Mouse (Mus musculus) liver, embryonic 14.5 days (tissue): ENCODE measurements around the gene Ddx20. TPM values are rescaled to one million over a fixed set of nuclear protein-coding genes. Genes with fewer than 3 reads are reported as not detected.

Experiments
- ATAC-seq: fragments of 200-750 bp; cut with Nextera tagmentation; 2 replicates; pipeline ENCODE4 v1.8.0; 2017; ENCODE audit warnings: moderate number of reproducible peaks, mild to moderate bottlenecking, moderate library complexity; ENCODE audit not compliant: insufficient read depth
- DNase-seq, 3 experiments: peaks; one replicate each; pipeline ENCODE4 v3.0.0-alpha.2; 2012 to 2013; ENCODE audit warnings: low read depth in 3 of 3, low spot score in 3 of 3
- H3K27ac ChIP-seq: fragments of 300-500 bp; sonication (generic); 2 replicates; pipeline ENCODE4 v1.5.1; 2014; ENCODE audit warnings: moderate library complexity, mild to moderate bottlenecking, control low read depth, inconsistent platforms
- H3K27me3 ChIP-seq: fragments of 300-500 bp; sonication (generic); 2 replicates; pipeline ENCODE4 v1.6.1; 2014; ENCODE audit warnings: mild to moderate bottlenecking, low read length, moderate library complexity; ENCODE audit not compliant: control insufficient read depth, insufficient read depth
- H3K36me3 ChIP-seq: fragments of 300-500 bp; sonication (generic); replicated peaks from 2 replicates; pipeline ENCODE4 v1.6.1; 2014; ENCODE audit warnings: low read depth; ENCODE audit not compliant: control insufficient read depth, insufficient read depth
- H3K4me1 ChIP-seq, 2 experiments: fragments of 200-500 bp in 1 of 2; fragments of 300-500 bp in 1 of 2; sonication (generic) in 1 of 2; replicated peaks; 2 replicates each; pipeline ENCODE4 v1.6.1; 2012 to 2014; ENCODE audit warnings: antibody characterized with exemption in 1 of 2, inconsistent platforms in 1 of 2, low read length in 1 of 2; ENCODE audit not compliant: control insufficient read depth in 2 of 2, insufficient read depth in 2 of 2
- H3K4me2 ChIP-seq: fragments of 300-500 bp; sonication (generic); 2 replicates; pipeline ENCODE4 v1.6.1; 2014; ENCODE audit warnings: low read depth, mild to moderate bottlenecking, control low read depth, moderate library complexity
- H3K4me3 ChIP-seq, 2 experiments: fragments of 200-500 bp in 1 of 2; fragments of 300-500 bp in 1 of 2; sonication (generic) in 1 of 2; 2 replicates each; pipeline ENCODE4 v1.5.1; 2012 to 2014; ENCODE audit warnings: low read depth in 2 of 2, low read length in 2 of 2, mild to moderate bottlenecking in 2 of 2, control low read depth in 1 of 2, inconsistent platforms in 1 of 2, moderate library complexity in 1 of 2; ENCODE audit not compliant: insufficient read depth in 1 of 2
- H3K9ac ChIP-seq: fragments of 300-500 bp; sonication (generic); replicated peaks from 2 replicates; pipeline ENCODE4 v1.6.1; 2014; ENCODE audit warnings: mild to moderate bottlenecking, control low read depth, moderate library complexity
- H3K9me3 ChIP-seq: fragments of 300-500 bp; sonication (generic); 2 replicates; pipeline ENCODE4 v1.6.1; 2016; ENCODE audit warnings: low read length, mixed read lengths; ENCODE audit not compliant: control insufficient read depth
- CTCF ChIP-seq: IDR thresholded peaks from 2 replicates; pipeline ENCODE4 v1.5.1; 2016; ENCODE audit warnings: antibody characterized with exemption, low read depth, control low read depth
- EP300 ChIP-seq: IDR thresholded peaks from 2 replicates; pipeline ENCODE4 v1.6.1; 2016; ENCODE audit warnings: antibody characterized with exemption, low read depth
- WGBS: fragments of 180-500 bp; shearing (Covaris S2); extraction: QIAGEN DNeasy Blood & Tissue Kit; methylation state at CpG from one replicate; pipeline ENCODE4 v1.1.7; 2014; ENCODE audit not compliant: insufficient replicate concordance; 5-methylcytosine and 5-hydroxymethylcytosine counted together
- polyA plus RNA-seq, 2 experiments: library from polyadenylated mRNA; depleted of rRNA in 1 of 2; stranded (reverse) in 1 of 2; unstranded in 1 of 2; fragments of >200 nt; fragmentation: Nextera tagmentation in 1 of 2; extraction: Ambion mirVana in 1 of 2; gene quantifications; 2 replicates each; pipeline versions ENCODE4 v1.2.1 to v1.2.3; 2012 to 2014

Gene Ddx20
- polyA plus RNA-seq, 2 experiments: 8.1 to 19.6 TPM

DNA sequence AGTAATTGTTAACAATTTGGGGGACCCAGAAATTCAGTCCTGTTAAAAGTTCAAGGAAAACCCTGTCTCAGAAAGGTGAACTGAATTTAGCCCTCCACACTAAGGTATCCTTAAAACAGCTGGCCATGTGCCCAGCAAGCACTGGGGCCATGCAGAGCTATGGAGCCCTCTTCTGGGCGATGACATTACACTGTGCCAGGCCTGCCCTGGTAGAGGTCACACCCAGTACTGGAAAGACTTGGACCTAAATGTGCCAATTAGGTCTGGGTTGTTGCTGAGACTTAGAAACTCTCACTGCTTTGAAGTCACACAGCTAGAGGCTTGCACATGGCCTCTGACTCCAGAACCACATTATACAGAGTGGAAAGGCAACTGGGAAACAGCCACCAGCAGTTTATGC is 45.2 kb downstream of the Ddx20 start:
- TF ChIP-seq CTCF (no peak), EP300 (no peak)
- no peaks in the 10 kb centered on the region for H3K9me3 ChIP-seq
- H3K36me3 ChIP-seq: no peaks in the 10 kb centered on the region
- H3K4me3 ChIP-seq: no peak overlapping the region
- H3K4me1 ChIP-seq: no peaks in the 10 kb centered on the region
- no peak overlapping the region for H3K27ac ChIP-seq
- no peak for ATAC-seq
- WGBS: 50% methylated on average over 1 of the region's 1 CpGs
- no peak overlapping the region for H3K4me2 ChIP-seq
- no peak overlapping the region for H3K9ac ChIP-seq
- no peaks in the 10 kb centered on the region for H3K27me3 ChIP-seq
- DNase-seq: no peak

GRCm38 (mm10) chr3:105633021-105633420 is 54.4 kb downstream of the Ddx20 start:
- H3K4me2 ChIP-seq: no peak overlapping the region
- no peak for DNase-seq
- WGBS: 66% methylated on average over 3 of the region's 3 CpGs
- H3K27ac ChIP-seq: no peak overlapping the region
- no peaks in the 10 kb centered on the region for H3K36me3 ChIP-seq
- no peak overlapping the region for H3K9ac ChIP-seq
- no peaks in the 10 kb centered on the region for H3K9me3 ChIP-seq
- TF ChIP-seq CTCF: no peak
- TF ChIP-seq EP300: no peak
- H3K4me3 ChIP-seq: no peak overlapping the region
- H3K27me3 ChIP-seq: no peaks in the 10 kb centered on the region
- H3K4me1 ChIP-seq: no peaks in the 10 kb centered on the region
- no peak for ATAC-seq

- Histone ChIP-seq H3K36me3 (no peaks in the 10 kb centered on the region), H3K4me3 (no peak overlapping the region), H3K4me2 (no peak overlapping the region), H3K4me1 (no peaks in the 10 kb centered on the region), H3K27ac (no peak overlapping the region), H3K9me3 (no peaks in the 10 kb centered on the region), H3K9ac (no peak overlapping the region), H3K27me3 (no peaks in the 10 kb centered on the region)
- no peak for DNase-seq
- TF ChIP-seq EP300 (no peak), CTCF (no peak)
- WGBS: 38% methylated on average over 2 of the region's 2 CpGs
- no peak for ATAC-seq
These were observed 55.1 kb downstream of the Ddx20 start for GRCm38 (mm10) chr3:105632296-105632695.

Other genes starting within 250 kb of the Ddx20 start
- gene Kcnd3, start 235.2 kb downstream of the Ddx20 start, polyA plus RNA-seq (2012; rRNA removed): 0.08 and 0.12 TPM in 2 replicates
- 0.01 TPM in 1 of 2 replicates, not detected in the other for gene Kcnd3, start 235.2 kb downstream of the Ddx20 start, polyA plus RNA-seq (2014; fragmentation: Nextera tagmentation; extraction: Ambion mirVana)
- gene Inka2, start 17.0 kb upstream of the Ddx20 start, polyA plus RNA-seq (2012; rRNA removed): 0.17 and 0.25 TPM in 2 replicates
- gene Inka2, start 17.0 kb upstream of the Ddx20 start, polyA plus RNA-seq (2014; fragmentation: Nextera tagmentation; extraction: Ambion mirVana): 0.03 and 0.16 TPM in 2 replicates
- 20.5 and 37.4 TPM in 2 replicates for gene Rap1a, start 113.8 kb upstream of the Ddx20 start, polyA plus RNA-seq (2012; rRNA removed)
- 81.3 and 86.2 TPM in 2 replicates for gene Rap1a, start 113.8 kb upstream of the Ddx20 start, polyA plus RNA-seq (2014; fragmentation: Nextera tagmentation; extraction: Ambion mirVana)
- 0.34 and 0.49 TPM in 2 replicates for gene Adora3, start 183.3 kb upstream of the Ddx20 start, polyA plus RNA-seq (2012; rRNA removed)
- 0.47 and 0.49 TPM in 2 replicates for gene Adora3, start 183.3 kb upstream of the Ddx20 start, polyA plus RNA-seq (2014; fragmentation: Nextera tagmentation; extraction: Ambion mirVana)
- gene Tmigd3, start 183.3 kb upstream of the Ddx20 start, polyA plus RNA-seq (2012; rRNA removed): 0.08 and 0.11 TPM in 2 replicates
- 0.09 and 0.34 TPM in 2 replicates for gene Tmigd3, start 183.3 kb upstream of the Ddx20 start, polyA plus RNA-seq (2014; fragmentation: Nextera tagmentation; extraction: Ambion mirVana)
- gene I830077J02Rik, start 245.1 kb upstream of the Ddx20 start, polyA plus RNA-seq (2012; rRNA removed): 3.0 and 4.1 TPM in 2 replicates
- 3.0 and 3.1 TPM in 2 replicates for gene I830077J02Rik, start 245.1 kb upstream of the Ddx20 start, polyA plus RNA-seq (2014; fragmentation: Nextera tagmentation; extraction: Ambion mirVana)